Mouse (Mus musculus): ENCODE results near the gene Chchd5.

DNA sequence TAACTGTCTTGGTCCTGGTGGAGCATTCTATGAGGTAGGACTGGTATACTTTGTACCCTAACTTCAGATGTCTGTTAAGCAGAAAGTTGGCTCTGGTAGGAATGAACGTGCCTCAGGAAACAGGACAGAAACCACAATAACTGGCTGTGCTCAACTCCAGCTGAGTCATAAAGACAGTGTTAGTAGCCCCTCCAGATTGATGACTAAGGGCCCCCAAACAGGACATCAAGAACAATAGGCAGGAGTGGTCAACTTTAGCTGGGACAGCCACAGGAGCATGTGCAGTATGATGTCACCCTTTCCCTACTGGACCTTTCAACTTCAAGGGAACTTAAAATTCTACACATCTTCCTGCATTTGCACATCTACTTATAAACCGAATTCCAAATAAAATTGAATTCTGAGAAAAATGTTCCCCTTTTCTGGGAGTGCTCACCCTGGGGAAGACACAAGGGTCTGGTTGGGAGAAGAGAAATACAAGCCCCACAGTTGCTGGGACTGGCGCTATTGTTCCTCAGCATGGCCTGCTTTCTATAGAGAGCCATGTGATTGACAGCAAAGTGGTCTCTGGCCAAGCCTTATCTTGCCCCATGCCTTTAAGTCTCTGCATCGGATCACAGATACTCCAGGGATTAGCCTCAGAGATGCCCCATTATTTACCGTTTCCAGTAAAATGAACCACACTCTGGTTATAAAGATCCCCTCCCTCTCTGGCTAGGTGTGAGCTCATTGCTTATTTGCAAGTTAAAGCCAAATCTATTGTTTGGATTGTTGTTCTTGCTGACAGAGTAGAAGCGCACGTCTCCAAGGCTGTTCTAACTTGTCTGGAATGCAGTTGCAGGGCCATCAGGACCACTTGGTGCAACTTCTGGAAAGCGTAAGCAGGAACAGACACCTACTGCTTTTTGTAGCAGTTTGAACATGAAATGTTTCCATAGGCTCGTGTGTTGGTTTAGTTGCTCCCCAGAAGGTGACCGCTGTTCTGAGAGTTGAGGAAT is 37.3 kb downstream of the Chchd5 start:
- no peak for TF ChIP-seq CTCF (IDR thresholded peaks at IDR 0.05; ENCODE audit: control insufficient read depth, insufficient read depth, low read length)
- no peak for TF ChIP-seq POLR2A (IDR thresholded peaks at IDR 0.05; ENCODE audit: borderline replicate concordance, control insufficient read depth, low read depth, low read length)

Measured in bone marrow, adult 2 months (tissue).